Mouse (Mus musculus) ES-Bruce4 (cell line): Measurements from ENCODE around the gene Tm7sf2.

ENCODE experiments used
- CTCF ChIP-seq: IDR thresholded peaks from one replicate; pipeline ENCODE4 v1.8.1; 2011; ENCODE audit warnings: low read depth, low read length
- POLR2A ChIP-seq: IDR thresholded peaks from one replicate; pipeline ENCODE4 v1.8.1; 2011; ENCODE audit warnings: low read length; ENCODE audit not compliant: insufficient read depth

DNA sequence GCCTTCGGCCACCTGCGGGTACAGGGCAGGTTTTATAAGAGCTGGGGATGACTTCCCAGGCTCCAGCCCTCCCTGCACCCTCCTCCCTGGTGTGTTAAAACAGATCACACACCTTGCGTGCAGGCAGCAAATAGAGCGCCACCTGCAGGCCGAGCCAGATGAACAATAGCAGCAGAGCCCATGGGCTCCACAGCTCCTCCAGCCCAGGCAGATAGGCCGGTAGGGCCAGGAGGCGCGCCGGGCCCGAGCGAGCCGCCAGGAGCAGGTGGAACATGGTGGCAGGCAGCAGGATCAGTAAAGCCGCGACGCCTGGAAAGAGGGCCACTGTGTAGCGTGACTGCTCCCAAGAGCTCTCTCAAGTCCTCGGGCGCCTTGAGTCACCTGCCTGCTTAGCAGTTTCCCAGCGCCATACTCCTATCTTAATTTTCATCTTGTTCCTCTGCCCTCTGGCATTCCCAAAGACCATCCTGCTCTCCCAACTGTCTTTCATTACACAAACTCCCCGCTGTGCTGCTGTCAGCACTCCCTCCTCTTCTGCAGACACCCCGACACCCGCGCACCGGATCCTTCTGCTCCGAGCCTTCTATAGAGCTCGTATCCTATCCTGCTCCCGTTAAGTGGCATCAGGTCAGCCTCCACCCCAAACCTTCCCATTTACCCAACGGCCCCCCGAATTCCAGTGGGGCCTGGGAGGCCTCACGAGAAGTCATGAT is 1.0 kb downstream of the Tm7sf2 start:
- TF ChIP-seq POLR2A (no peak), CTCF (peak; percentile 97)
